Mouse (Mus musculus) kidney, embryonic 16.5 days (tissue): ENCODE data around the gene Olfr358. TPM values are rescaled to one million over a fixed set of nuclear protein-coding genes. Genes with fewer than 3 reads are reported as not detected.

Source experiments
- ATAC-seq: fragments of 200-750 bp; cut with Nextera tagmentation; 2 replicates; pipeline ENCODE4 v1.8.0; 2017; ENCODE audit warnings: moderate TSS enrichment; ENCODE audit not compliant: low FRiP score, low TSS enrichment
- H3K27ac ChIP-seq: fragments of 300-500 bp; sonication (generic); 2 replicates; pipeline ENCODE4 v1.5.1; 2014; ENCODE audit warnings: low read length
- H3K27me3 ChIP-seq: fragments of 300-500 bp; sonication (generic); 2 replicates; pipeline ENCODE4 v1.6.1; 2014; ENCODE audit warnings: low read length, control low read depth, mixed read lengths; ENCODE audit not compliant: insufficient read depth
- H3K36me3 ChIP-seq: fragments of 300-500 bp; sonication (generic); 2 replicates; pipeline ENCODE4 v1.6.1; 2014; ENCODE audit warnings: low read length, control low read depth, mixed read lengths; ENCODE audit not compliant: insufficient read depth
- H3K4me1 ChIP-seq: fragments of 300-500 bp; sonication (generic); 2 replicates; pipeline ENCODE4 v1.6.1; 2014; ENCODE audit warnings: low read length, control low read depth, mixed read lengths; ENCODE audit not compliant: insufficient read depth
- H3K4me2 ChIP-seq: fragments of 300-500 bp; sonication (generic); replicated peaks from 2 replicates; pipeline ENCODE4 v1.6.1; 2014; ENCODE audit warnings: low read depth, low read length
- H3K4me3 ChIP-seq: fragments of 300-500 bp; sonication (generic); 2 replicates; pipeline ENCODE4 v1.5.1; 2014; ENCODE audit warnings: mild to moderate bottlenecking, low read length
- H3K9ac ChIP-seq: fragments of 300-500 bp; sonication (generic); replicated peaks from 2 replicates; pipeline ENCODE4 v1.6.1; 2014; ENCODE audit warnings: low read length
- H3K9me3 ChIP-seq: fragments of 300-500 bp; sonication (generic); 2 replicates; pipeline ENCODE4 v1.6.1; 2016; ENCODE audit warnings: low read length, control low read depth
- WGBS: fragments of 180-500 bp; shearing (Covaris S2); extraction: QIAGEN DNeasy Blood & Tissue Kit; methylation state at CpG from one replicate; pipeline ENCODE4 v1.1.7; 2014; 5-methylcytosine and 5-hydroxymethylcytosine counted together
- polyA plus RNA-seq: library from polyadenylated mRNA; unstranded; fragments of >200 nt; fragmentation: Nextera tagmentation; extraction: Ambion mirVana; gene quantifications from 2 replicates; pipeline ENCODE4 v1.2.1, GENCODE M21; 2015

Olfr358 gene
- not detected in 2 replicates for polyA plus RNA-seq

DNA sequence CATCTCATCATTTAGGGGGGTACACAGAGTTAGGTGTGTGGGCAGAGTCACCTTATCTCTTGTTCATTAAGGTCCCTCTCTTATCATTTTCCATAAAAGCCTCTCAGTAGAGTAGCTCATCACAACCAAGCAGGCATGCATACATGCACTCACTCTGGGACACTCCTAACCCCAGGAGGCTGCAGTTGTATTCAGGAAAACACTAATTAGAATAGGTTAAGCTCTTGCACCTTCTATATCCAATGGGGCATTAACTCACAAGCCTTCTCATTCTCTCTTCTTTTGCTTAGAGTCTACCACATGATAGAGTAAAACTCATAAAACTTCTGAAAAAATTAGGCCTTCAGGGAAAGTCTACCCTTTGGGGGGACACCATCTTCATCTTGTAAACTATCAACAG, at the start of gene Olfr358:
Gene Olfr358 (minus strand): TSS at position 101 of the 400 bp plus-strand sequence.
- H3K27ac ChIP-seq = no peak within 1 kb of the TSS
- H3K9ac ChIP-seq = no peak within 1 kb of the TSS
- no peak for ATAC-seq
- no peaks in the 10 kb centered on the region for H3K4me1 ChIP-seq
- no peaks in the 10 kb centered on the region for H3K27me3 ChIP-seq
- H3K4me3 ChIP-seq = no peak within 1 kb of the TSS
- no peaks in the 10 kb centered on the region for H3K36me3 ChIP-seq
- H3K9me3 ChIP-seq = no peaks in the 10 kb centered on the region
- no peak within 1 kb of the TSS for H3K4me2 ChIP-seq

DNA sequence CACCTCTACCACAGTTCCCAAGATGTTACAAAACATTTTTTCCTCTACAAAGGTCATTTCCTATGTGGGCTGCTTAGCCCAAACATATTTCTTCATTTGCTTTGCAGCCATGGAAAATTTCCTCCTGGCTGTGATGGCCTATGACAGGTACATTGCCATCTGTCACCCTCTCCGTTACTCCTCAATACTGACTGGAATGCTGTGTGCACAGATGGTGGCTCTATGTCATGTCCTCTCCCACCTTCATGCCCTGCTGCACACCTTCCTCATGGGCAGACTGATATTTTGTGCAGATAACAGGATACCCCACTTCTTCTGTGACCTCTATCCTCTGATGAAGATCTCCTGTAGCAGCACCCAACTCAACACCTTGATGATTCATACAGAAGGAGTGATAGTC, 12.1 kb downstream of the Olfr358 start:
- ATAC-seq = no peak
- H3K27ac ChIP-seq = no peak overlapping the region
- H3K4me1 ChIP-seq = no peaks in the 10 kb centered on the region
- no peak overlapping the region for H3K4me3 ChIP-seq
- WGBS = 69% methylated on average over 1 of the region's 1 CpGs
- H3K9ac ChIP-seq = no peak overlapping the region
- H3K9me3 ChIP-seq = no peaks in the 10 kb centered on the region; the same call in 1 of the 2 replicates
- no peaks in the 10 kb centered on the region for H3K27me3 ChIP-seq
- H3K4me2 ChIP-seq = no peak overlapping the region
- H3K36me3 ChIP-seq = no peaks in the 10 kb centered on the region

DNA sequence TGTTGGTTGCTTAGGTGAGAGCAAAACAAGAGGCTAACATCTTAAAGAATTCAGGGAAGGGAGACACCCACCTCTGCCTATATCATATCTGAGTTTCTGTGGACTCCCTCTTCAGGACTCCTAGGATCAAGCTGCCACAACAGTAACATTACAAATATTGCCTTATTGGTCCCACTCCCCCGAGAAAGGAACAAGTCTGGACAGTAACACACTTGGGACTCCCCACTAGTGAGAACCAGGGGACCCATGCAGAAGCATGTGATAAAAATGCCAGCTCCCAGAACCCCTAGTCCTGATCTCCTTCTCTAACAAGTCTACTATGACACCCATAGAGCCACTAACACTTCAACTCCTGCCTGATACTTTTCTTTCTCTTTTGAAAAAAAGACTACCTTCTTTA, 15.6 kb downstream of the Olfr358 start, which contains the start of gene Olfr357:
Gene Olfr357 (plus strand): TSS at position 301 of the 400 bp plus-strand sequence.
- Histone ChIP-seq H3K9ac (no peak within 1 kb of the TSS), H3K9me3 (no peaks in the 10 kb centered on the region; the same call in 1 of the 2 replicates), H3K27ac (no peak within 1 kb of the TSS), H3K27me3 (no peaks in the 10 kb centered on the region), H3K4me3 (no peak within 1 kb of the TSS), H3K4me2 (no peak within 1 kb of the TSS), H3K4me1 (no peaks in the 10 kb centered on the region), H3K36me3 (no peaks in the 10 kb centered on the region)
- WGBS = 44% methylated on average over 1 of the region's 1 CpGs
- ATAC-seq = no peak

Other genes starting within 250 kb of the Olfr358 start
- not detected in 2 replicates for gene Olfr348, start 225.1 kb downstream of the Olfr358 start, polyA plus RNA-seq
- gene Olfr50, start 218.8 kb downstream of the Olfr358 start, polyA plus RNA-seq = not detected in 2 replicates
- not detected in 2 replicates for gene Olfr3, start 192.3 kb downstream of the Olfr358 start, polyA plus RNA-seq
- not detected in 2 replicates for gene Olfr350, start 163.0 kb downstream of the Olfr358 start, polyA plus RNA-seq
- not detected in 2 replicates for gene Olfr351, start 146.7 kb downstream of the Olfr358 start, polyA plus RNA-seq
- not detected in 2 replicates for gene Olfr352, start 140.9 kb downstream of the Olfr358 start, polyA plus RNA-seq
- not detected in 2 replicates for gene Olfr353, start 116.4 kb downstream of the Olfr358 start, polyA plus RNA-seq
- not detected in 2 replicates for gene Olfr354, start 103.7 kb downstream of the Olfr358 start, polyA plus RNA-seq
- gene Olfr355, start 80.4 kb downstream of the Olfr358 start, polyA plus RNA-seq = not detected in 2 replicates
- not detected in 2 replicates for gene Olfr356, start 72.2 kb downstream of the Olfr358 start, polyA plus RNA-seq
- gene Olfr357, start 15.5 kb downstream of the Olfr358 start, polyA plus RNA-seq = not detected in 2 replicates
- not detected in 2 replicates for gene Olfr360, start 56.4 kb upstream of the Olfr358 start, polyA plus RNA-seq
- not detected in 2 replicates for gene Olfr361, start 80.0 kb upstream of the Olfr358 start, polyA plus RNA-seq
- not detected in 2 replicates for gene Olfr362, start 108.6 kb upstream of the Olfr358 start, polyA plus RNA-seq
- gene Olfr364-ps1, start 130.0 kb upstream of the Olfr358 start, polyA plus RNA-seq = not detected in 2 replicates
- not detected in 2 replicates for gene Olfr365, start 178.9 kb upstream of the Olfr358 start, polyA plus RNA-seq
- not detected in 2 replicates for gene Olfr366, start 202.2 kb upstream of the Olfr358 start, polyA plus RNA-seq